Mouse (Mus musculus) cerebellum, adult 2 months (tissue): Measurements from ENCODE around the gene Uvrag.

Experiments used
- CTCF ChIP-seq: fragments of 200-500 bp; IDR thresholded peaks from 2 replicates; pipeline ENCODE4 v1.5.1; 2011; ENCODE audit warnings: low read depth, mild to moderate bottlenecking, control low read depth, low read length, moderate library complexity, borderline replicate concordance; ENCODE audit not compliant: insufficient read depth
- POLR2A ChIP-seq: fragments of 200-500 bp; IDR thresholded peaks from 2 replicates; pipeline ENCODE4 v1.6.1; 2011; ENCODE audit warnings: low read length, control low read depth, borderline replicate concordance; ENCODE audit not compliant: insufficient read depth

DNA sequence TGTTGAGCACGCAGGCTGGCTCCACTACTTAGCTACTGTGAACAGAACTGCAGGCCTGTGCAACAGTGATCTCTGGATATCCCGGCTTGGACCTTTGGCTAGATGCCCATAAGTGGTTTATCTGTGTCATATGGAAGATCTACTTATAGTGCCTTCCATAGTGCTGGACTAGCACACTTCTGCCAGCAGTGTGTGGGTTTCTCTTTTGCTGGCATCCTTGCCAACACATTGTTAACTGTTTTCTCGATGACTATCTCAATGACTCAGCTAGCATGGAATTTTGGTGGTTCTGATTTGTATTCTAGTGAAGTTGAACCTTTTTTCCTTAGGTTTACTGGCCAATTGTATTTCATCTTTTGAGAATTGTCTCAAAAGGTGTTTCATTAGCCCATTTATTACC lies 117.0 kb downstream of the Uvrag start:
- TF ChIP-seq CTCF, result no peak
- no peak for TF ChIP-seq POLR2A
